Mouse (Mus musculus): ENCODE measurements at regions not wholly inside any gene's neighbourhood (a gene's known extent, or its start where the extent isn't known, plus 50 kb on each side); places are given as distances from the start of the nearest gene placed in this dataset.

DNA sequence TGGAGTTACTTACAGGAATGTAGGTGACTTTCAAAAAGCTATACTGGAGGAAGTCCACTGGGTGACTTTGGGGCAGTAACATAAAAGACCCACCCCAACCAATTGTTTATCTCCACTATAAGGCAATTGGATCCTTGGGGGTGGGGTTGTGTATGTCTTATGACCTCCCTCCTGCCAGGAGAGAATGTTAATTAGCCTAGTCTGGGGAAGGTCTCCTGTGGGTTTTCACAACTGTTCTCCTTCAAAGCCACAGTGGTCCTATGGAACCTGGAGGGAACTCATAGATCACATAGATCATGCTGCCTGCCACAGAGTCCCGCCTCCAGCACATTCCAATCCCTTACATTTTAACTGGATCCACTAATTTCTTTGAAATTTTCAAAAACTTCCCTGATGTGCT lies 782.6 kb downstream of the Nr2f2 start:
- no peak for DNase-seq
- intact Hi-C loops (cut with DNase I): no loop called here

- intact Hi-C loops (cut with DNase I): no loop called here
- no peak for DNase-seq
Measured at GRCm38 (mm10) chr7:69581668-69582067, 784.9 kb downstream of the Nr2f2 start.

DNA sequence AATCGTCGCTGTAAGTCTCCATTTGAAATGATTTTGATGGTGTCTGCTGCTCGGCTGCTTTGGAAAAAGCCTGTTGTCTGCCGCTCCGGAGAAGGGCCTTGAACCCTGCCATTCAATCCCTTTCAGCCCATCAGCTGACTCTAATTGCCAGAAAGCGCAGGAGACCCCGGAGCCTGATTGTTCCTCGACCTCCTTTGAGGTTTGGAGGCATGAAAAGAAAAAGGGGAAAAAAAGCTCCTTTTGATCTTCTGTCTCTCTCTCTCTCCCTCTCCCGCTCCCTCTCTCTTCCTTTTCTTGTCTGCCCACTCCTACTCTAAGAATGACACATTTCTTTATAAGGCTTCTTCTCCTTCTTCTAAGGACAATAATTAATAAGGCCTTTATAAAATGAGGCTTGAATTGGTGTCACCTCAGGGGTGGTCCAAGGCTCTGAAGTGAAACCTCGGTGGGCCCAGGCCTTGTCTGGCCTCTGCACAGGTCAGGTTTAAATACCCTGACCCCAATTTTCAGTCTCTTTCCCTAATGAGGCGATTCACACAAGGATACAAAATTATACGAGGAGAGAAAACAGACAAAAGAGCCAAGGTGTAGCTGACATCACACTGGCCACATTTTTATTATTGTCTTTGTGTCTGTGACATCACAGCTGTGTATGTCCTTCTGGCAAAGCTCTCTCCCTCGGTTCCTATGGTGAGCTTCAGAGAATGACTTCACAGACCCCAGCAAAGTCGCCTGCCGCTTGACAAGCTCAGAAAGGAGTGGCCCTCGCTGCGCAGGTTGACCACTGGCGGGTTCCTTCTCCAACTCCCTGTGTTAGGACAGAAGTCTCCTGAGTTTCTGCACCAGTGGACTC lies 787.4 kb downstream of the Nr2f2 start:
- intact Hi-C loops (cut with DNase I): no loop called here
- no peak for DNase-seq

GRCm38 (mm10) chr7:69577754-69578153 lies 788.8 kb downstream of the Nr2f2 start:
- no peak for DNase-seq
- intact Hi-C loops (cut with DNase I): no loop called here

DNA sequence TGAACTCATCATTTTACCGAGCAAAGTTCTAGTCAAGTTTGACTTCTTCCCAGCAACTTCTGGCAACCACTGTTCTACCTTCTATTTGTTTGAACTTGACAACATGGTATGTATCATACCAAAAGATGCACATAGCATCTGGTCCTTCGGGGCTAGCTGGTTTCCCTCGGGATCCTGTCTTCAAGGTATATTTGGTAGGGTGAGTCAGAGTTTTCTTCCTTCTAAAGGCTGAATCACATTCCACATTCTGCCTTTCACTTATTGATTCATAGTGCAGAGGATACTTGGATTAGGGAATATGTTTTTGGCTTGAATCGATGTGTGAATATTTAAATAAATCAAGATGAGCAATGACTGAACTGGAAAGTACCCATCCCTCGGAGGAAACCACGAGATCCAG lies 789.9 kb downstream of the Nr2f2 start:
- no peak for DNase-seq
- intact Hi-C loops (cut with DNase I): no loop called here

DNA sequence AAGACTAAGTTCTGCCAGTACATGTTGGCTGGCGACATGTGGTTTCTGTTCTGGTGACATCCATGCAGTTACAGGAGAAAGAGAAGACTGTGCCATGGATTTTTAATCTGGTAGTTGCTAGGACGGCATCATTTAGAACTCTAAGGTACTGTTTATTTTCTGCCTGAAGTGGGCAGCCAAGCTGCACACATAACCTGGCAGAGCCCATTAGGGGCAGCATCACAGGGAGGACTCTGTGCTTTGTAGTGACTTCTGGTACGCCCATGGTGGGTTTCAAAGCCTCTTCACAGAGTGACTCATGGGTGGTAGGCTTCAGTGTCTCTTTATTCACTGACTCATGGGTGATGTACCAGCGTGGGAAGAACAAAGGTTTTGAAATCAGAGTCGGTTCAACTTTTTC lies 792.8 kb downstream of the Nr2f2 start:
- no peak for DNase-seq
- intact Hi-C loops (cut with DNase I): no loop called here

DNA sequence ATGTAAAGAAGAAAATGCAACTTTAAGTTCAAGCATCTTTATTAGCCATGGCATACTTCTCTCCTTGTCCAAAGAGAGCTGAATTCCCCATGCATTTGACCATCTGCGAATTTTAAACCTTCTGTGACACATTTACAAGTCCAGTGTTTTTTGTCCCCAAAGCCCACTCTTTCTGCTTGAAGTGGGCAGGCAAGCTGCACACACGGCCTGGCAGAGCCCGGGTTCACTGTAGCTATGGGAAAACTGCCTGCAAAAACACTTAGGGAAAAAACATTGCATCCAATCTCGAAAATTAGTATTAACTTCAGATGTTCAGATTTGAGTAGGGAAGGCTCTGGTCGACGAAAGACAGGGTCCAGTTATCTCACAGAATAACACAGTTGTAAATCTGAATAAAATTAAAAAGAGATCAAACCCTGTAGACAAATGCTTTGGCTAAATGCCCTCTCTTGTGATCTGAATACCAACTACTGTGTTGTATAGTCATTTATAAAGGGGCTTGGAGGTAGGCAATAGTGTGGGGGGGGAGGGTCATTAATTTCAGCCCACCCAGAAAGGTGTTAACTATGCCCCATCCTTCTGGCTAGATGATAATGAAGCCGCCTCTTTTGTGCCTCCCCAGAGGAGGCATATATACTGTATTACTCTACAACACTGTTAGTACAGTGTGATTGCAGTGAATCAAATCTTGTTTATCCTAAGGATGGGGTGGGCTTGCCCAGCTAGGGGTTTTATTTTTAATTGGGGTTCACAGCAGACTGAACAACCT lies 793.7 kb downstream of the Nr2f2 start:
- intact Hi-C loops (cut with DNase I): no loop called here
- DNase-seq: no peak

GRCm38 (mm10) chr7:69566949-69567348 lies 799.6 kb downstream of the Nr2f2 start:
- intact Hi-C loops (cut with DNase I): no loop called here

GRCm38 (mm10) chr7:69564432-69564831 lies 802.1 kb downstream of the Nr2f2 start:
- intact Hi-C loops (cut with DNase I): no loop called here
- no peak for DNase-seq

More at GRCm38 (mm10) chr7:69566949-69567348, 799.6 kb downstream of the Nr2f2 start:
- no peak for DNase-seq

- intact Hi-C loops (cut with DNase I): no loop called here
- DNase-seq: no peak
Measured at GRCm38 (mm10) chr7:69554776-69555175, 805.7 kb upstream of the Arrdc4 start.

GRCm38 (mm10) chr7:69553981-69554380 lies 804.9 kb upstream of the Arrdc4 start:
- intact Hi-C loops (cut with DNase I): no loop called here
- DNase-seq: no peak

DNA sequence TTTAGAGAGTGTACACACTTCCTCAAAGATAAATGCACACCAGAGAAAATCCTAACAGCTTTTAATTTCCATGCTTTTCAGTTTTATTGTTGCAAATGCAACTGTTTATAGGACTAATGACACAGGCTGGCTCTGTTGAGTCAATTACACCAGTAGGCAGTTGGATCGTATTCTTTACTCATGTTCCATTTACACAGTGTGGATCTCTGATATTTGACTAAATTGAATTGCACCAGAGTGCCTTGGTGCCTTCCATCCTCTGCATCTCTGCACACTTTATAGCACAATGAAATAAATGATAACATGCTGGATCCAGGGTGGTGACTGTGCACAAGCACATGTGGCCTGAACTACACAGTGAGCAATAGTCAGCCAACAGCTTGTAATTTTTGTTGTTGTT lies 787.0 kb upstream of the Arrdc4 start:
- DNase-seq: no peak
- intact Hi-C loops (cut with DNase I): no loop called here

DNA sequence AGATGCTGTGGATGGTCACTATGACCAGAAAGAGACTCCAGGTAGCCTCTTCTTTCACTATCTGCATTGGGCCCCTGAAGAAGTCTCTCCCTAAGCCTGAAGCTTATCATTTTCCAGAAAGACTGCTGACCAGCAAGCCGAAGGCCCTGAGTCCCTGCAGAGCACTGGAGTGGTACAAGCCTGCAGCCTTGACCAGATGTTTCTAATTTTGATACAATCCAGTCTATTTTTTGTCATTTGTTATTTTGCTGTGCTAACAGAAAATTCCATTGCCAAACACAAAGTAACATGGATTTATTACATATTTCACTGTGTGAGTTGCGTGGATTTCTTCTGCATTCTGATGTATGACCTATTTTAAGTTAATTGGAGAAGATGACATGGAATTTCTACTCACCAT lies 764.9 kb upstream of the Arrdc4 start:
- intact Hi-C loops (cut with DNase I): no loop called here
- DNase-seq: no peak

- intact Hi-C loops (cut with DNase I): no loop called here
- DNase-seq: no peak
Measured at GRCm38 (mm10) chr7:69510389-69510788, 761.3 kb upstream of the Arrdc4 start.

DNA sequence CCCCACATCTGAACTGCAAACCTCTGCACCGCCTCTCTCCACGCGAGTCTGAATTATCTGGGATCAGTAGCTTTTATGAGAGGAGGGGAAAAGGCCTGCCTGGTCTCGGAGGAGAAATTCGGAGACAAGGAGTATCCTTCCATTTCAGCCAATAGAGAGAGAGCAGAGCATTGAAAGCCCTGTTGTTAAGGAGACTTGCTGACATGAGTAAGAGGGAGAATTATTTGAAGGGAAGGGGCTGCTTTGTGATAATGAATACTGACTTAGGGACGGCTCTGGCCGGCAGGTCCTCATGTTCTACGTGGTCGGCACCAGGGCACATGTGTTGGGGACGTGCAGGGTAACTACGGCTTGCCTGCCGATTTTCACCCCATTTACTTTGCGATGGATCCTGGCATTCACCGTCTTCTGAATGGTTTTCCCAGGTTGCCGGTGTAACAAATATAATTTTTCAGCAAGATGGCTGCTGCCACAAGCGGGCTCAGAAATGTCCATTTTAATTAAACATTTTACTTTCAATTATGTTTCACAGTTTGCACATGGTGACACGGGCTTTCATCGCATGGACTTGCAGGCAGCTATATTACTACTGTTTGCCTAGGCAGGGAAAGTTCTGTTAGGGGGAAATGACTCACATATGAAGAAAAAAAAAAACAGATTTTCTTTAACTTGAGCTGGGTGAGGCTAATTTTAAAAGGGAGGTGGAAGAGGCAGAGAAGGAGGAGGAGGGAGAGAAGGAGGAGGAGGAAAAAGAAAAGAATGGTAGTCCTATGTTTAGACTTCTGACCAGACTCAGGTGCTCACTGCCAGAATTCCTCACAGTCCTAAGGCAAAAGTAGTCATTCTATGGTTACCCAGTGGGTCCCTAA lies 744.3 kb upstream of the Arrdc4 start:
- DNase-seq: peak in 1 of 2 experiments; percentile 2
- intact Hi-C loops (cut with DNase I): no loop called here

GRCm38 (mm10) chr7:69490566-69491466 lies 741.8 kb upstream of the Arrdc4 start:
- peak; percentile 68 to 84 for DNase-seq
- intact Hi-C loops (cut with DNase I): loop anchor here (2.0 kb wide), 1 partner anchor 1922 kb away; no protein-coding TSS in a partner anchor

- no peak for DNase-seq
- intact Hi-C loops (cut with DNase I): no loop called here
Measured at GRCm38 (mm10) chr7:69488630-69489029, 739.6 kb upstream of the Arrdc4 start.

GRCm38 (mm10) chr7:69487111-69487510 lies 738.1 kb upstream of the Arrdc4 start:
- intact Hi-C loops (cut with DNase I): no loop called here
- DNase-seq: no peak

DNA sequence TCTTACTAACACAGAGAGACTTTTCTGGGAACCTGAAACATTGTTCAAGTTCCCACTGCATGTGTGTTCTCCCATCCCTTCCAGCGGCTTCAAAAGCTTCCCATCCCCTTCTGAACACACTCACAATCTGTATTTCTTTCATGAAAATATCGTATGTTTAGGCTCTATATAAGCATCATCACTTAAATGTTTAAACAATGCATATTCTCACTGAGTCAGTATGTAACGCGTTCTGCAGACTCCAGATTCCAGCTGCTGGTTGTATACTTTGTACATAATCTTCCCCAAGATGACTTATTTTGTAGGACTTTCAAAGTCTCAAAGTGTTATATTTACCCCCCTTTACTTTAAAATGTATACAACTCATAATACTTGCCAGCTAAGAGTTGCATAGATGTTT lies 735.5 kb upstream of the Arrdc4 start:
- no peak for DNase-seq
- intact Hi-C loops (cut with DNase I): no loop called here

All from heart, postnatal 10 days (tissue).